Mouse (Mus musculus) MEL (cell line): ENCODE data around the gene AW822073. TPM values are rescaled to one million over a fixed set of nuclear protein-coding genes. Genes with fewer than 3 reads are reported as not detected.

Source experiments
- DNase-seq: peaks from one replicate; pipeline ENCODE4 v3.0.0; 2011; ENCODE audit warnings: low read depth, low spot score
- H3K27ac ChIP-seq: 2 replicates; pipeline ENCODE4 v1.5.1; 2012; ENCODE audit warnings: low read depth, mild to moderate bottlenecking, control low read depth, low read length, moderate library complexity; ENCODE audit not compliant: control insufficient read depth
- H3K27me3 ChIP-seq, 2 experiments: fragments of 150-350 bp in 1 of 2; sonication (generic) in 1 of 2; 2 replicates each; pipeline ENCODE4 v1.6.1; 2012; ENCODE audit warnings: low read length in 2 of 2, mild to moderate bottlenecking in 2 of 2, improper control_type of control experiment in 1 of 2, moderate library complexity in 1 of 2; ENCODE audit not compliant: insufficient read depth in 2 of 2, control insufficient read depth in 1 of 2
- H3K36me3 ChIP-seq, 2 experiments: 2 replicates each; pipeline ENCODE4 v1.6.1; 2012 to 2014; ENCODE audit warnings: low read length in 2 of 2, improper control_type of control experiment in 1 of 2, inconsistent platforms in 1 of 2, mild to moderate bottlenecking in 1 of 2; ENCODE audit not compliant: insufficient read depth in 2 of 2, control insufficient read depth in 1 of 2
- H3K4me1 ChIP-seq, 2 experiments: fragments of 150-350 bp in 1 of 2; sonication (generic) in 1 of 2; 2 replicates each; pipeline ENCODE4 v1.6.1; 2012; ENCODE audit warnings: low read length in 2 of 2, improper control_type of control experiment in 1 of 2, mild to moderate bottlenecking in 1 of 2; ENCODE audit not compliant: insufficient read depth in 2 of 2, control insufficient read depth in 1 of 2
- H3K4me3 ChIP-seq, 2 experiments: fragments of 150-350 bp in 1 of 2; sonication (generic) in 1 of 2; 2 replicates each; pipeline ENCODE4 v1.5.1; 2012; ENCODE audit warnings: low read depth in 2 of 2, low read length in 2 of 2, mild to moderate bottlenecking in 2 of 2, moderate library complexity in 2 of 2, control low read depth in 1 of 2, improper control_type of control experiment in 1 of 2; ENCODE audit not compliant: control insufficient read depth in 1 of 2, insufficient read depth in 1 of 2
- H3K79me2 ChIP-seq: 2 replicates; pipeline ENCODE4 v1.6.1; 2012; ENCODE audit warnings: mild to moderate bottlenecking, low read length, moderate library complexity; ENCODE audit not compliant: control insufficient read depth, poor library complexity, insufficient read depth
- H3K9ac ChIP-seq: 2 replicates; pipeline ENCODE4 v1.6.1; 2012; ENCODE audit warnings: low read depth, mild to moderate bottlenecking, control low read depth, low read length, moderate library complexity; ENCODE audit not compliant: control insufficient read depth, poor library complexity, severe bottlenecking
- H3K9me3 ChIP-seq: fragments of 150-350 bp; sonication (generic); replicated peaks from 2 replicates; pipeline ENCODE4 v1.6.1; 2012; ENCODE audit warnings: mild to moderate bottlenecking, low read length, improper control_type of control experiment, moderate library complexity; ENCODE audit not compliant: insufficient read depth
- CHD2 ChIP-seq: IDR thresholded peaks from 2 replicates; pipeline ENCODE4 v1.6.1; 2011; ENCODE audit warnings: low read length, improper control_type of control experiment
- CTCF ChIP-seq, 3 experiments: IDR thresholded peaks in 2 of 3; conservative IDR thresholded peaks in 1 of 3; 2 replicates each; pipeline ENCODE4 v1.5.1; 2011 to 2012; ENCODE audit warnings: low read length in 3 of 3, low read depth in 2 of 3, mild to moderate bottlenecking in 2 of 3, improper control_type of control experiment in 1 of 3, inconsistent platforms in 1 of 3, mixed read lengths in 1 of 3, moderate library complexity in 1 of 3; ENCODE audit not compliant: control insufficient read depth in 1 of 3, insufficient read depth in 1 of 3, poor library complexity in 1 of 3, severe bottlenecking in 1 of 3
- EP300 ChIP-seq, 2 experiments: IDR thresholded peaks; 2 replicates each; pipeline ENCODE4 v1.6.1; 2011; ENCODE audit warnings: improper control_type of control experiment in 2 of 2, low read length in 2 of 2, low read depth in 1 of 2, mild to moderate bottlenecking in 1 of 2
- JUND ChIP-seq: IDR thresholded peaks from 2 replicates; pipeline ENCODE4 v1.6.1; 2011; ENCODE audit warnings: low read depth, mild to moderate bottlenecking, improper control_type of control experiment, low read length
- KAT2A ChIP-seq: conservative IDR thresholded peaks from 2 replicates; pipeline ENCODE4 v1.6.1; 2012; ENCODE audit warnings: low read depth, low read length, improper control_type of control experiment, inconsistent platforms
- MAX ChIP-seq: IDR thresholded peaks from 2 replicates; pipeline ENCODE4 v1.6.1; 2011; ENCODE audit warnings: low read length, improper control_type of control experiment
- MEF2A ChIP-seq: IDR thresholded peaks from 2 replicates; pipeline ENCODE4 v1.6.1; 2014; ENCODE audit warnings: low read depth, mild to moderate bottlenecking, inconsistent platforms, low read length, improper control_type of control experiment; ENCODE audit not compliant: poor library complexity, insufficient replicate concordance, severe bottlenecking; ENCODE audit errors: extremely low read depth
- MYB ChIP-seq: IDR thresholded peaks from 2 replicates; pipeline ENCODE4 v1.6.1; 2011; ENCODE audit warnings: mild to moderate bottlenecking, low read depth, low read length, improper control_type of control experiment
- POLR2AphosphoS5 ChIP-seq: IDR thresholded peaks from 2 replicates; pipeline ENCODE4 v1.6.1; 2012; ENCODE audit warnings: low read depth, borderline replicate concordance, mild to moderate bottlenecking, inconsistent platforms, low read length, moderate library complexity, mixed read lengths
- SIN3A ChIP-seq: IDR thresholded peaks from 2 replicates; pipeline ENCODE4 v1.6.1; 2012; ENCODE audit warnings: low read length, improper control_type of control experiment, inconsistent platforms
- TAL1 ChIP-seq: IDR thresholded peaks from 2 replicates; pipeline ENCODE4 v1.6.1; 2012; ENCODE audit warnings: mild to moderate bottlenecking, inconsistent platforms, low read length, moderate library complexity, mixed read lengths
- UBTF ChIP-seq: IDR thresholded peaks from 2 replicates; pipeline ENCODE4 v1.6.1; 2012; ENCODE audit warnings: low read depth, mild to moderate bottlenecking, inconsistent platforms, low read length, improper control_type of control experiment, moderate library complexity, borderline replicate concordance; ENCODE audit not compliant: insufficient read depth
- USF1 ChIP-seq: IDR thresholded peaks from 2 replicates; pipeline ENCODE4 v1.6.1; 2014; ENCODE audit warnings: low read depth, mild to moderate bottlenecking, inconsistent platforms, low read length, improper control_type of control experiment, moderate library complexity
- ZC3H11A ChIP-seq: IDR thresholded peaks from 2 replicates; pipeline ENCODE4 v1.6.1; 2012; ENCODE audit warnings: low read depth, mild to moderate bottlenecking, inconsistent platforms, low read length, improper control_type of control experiment
- ZMIZ1 ChIP-seq: IDR thresholded peaks from 2 replicates; pipeline ENCODE4 v1.6.1; 2012; ENCODE audit warnings: low read depth, mild to moderate bottlenecking, inconsistent platforms, low read length, improper control_type of control experiment, moderate library complexity
- polyA plus RNA-seq, 2 experiments: library from polyadenylated mRNA; stranded (reverse) in 1 of 2; unstranded in 1 of 2; fragments of >175 nt in 1 of 2; fragments of >200 nt in 1 of 2; gene quantifications; 2 replicates each; pipeline versions ENCODE4 v1.2.1 to v1.2.4; 2012; ENCODE audit warnings: low replicate concordance in 2 of 2, low read depth in 1 of 2; ENCODE audit not compliant: insufficient read length in 2 of 2, insufficient read depth in 1 of 2, missing spikeins in 1 of 2
- total RNA-seq: library from RNA; depleted of rRNA; stranded (reverse); fragments of 300-350 nt; gene quantifications from 2 replicates; pipeline ENCODE4 v1.2.3, GENCODE M21; 2012

Gene AW822073
- total and polyA plus RNA-seq, 3 experiments: not detected

GRCm38 (mm10) chr10:58209710-58210467, 14.8 kb downstream of the AW822073 start:
- no peak for DNase-seq
- TF ChIP-seq ZC3H11A: no peak
- TF ChIP-seq ZMIZ1: no peak
- no peak for TF ChIP-seq MEF2A
- no peak for TF ChIP-seq POLR2AphosphoS5
- Histone ChIP-seq H3K4me3 (no peak overlapping the region), H3K36me3 (no peaks in the 10 kb centered on the region), H3K79me2 (no peaks in the 10 kb centered on the region), H3K9ac (no peak overlapping the region), H3K4me1 (no peaks in the 10 kb centered on the region), H3K27ac (no peak overlapping the region), H3K9me3 (no peaks in the 10 kb centered on the region), H3K27me3 (no peaks in the 10 kb centered on the region)

GRCm38 (mm10) chr10:58206639-58207404, 17.9 kb downstream of the AW822073 start:
- Histone ChIP-seq H3K9me3 (no peaks in the 10 kb centered on the region), H3K36me3 (no peaks in the 10 kb centered on the region), H3K9ac (no peak overlapping the region), H3K27ac (no peak overlapping the region), H3K27me3 (no peaks in the 10 kb centered on the region), H3K79me2 (no peaks in the 10 kb centered on the region), H3K4me1 (no peaks in the 10 kb centered on the region), H3K4me3 (no peak overlapping the region)
- DNase-seq: no peak
- TF ChIP-seq TAL1 (no peak), SIN3A (no peak), MAX (no peak), UBTF (no peak), EP300 (IDR thresholded peaks at IDR 0.05; ENCODE audit: low read depth in 1 of 2, low read length in 2 of 2) (no peak), USF1 (no peak), JUND (no peak), ZMIZ1 (no peak), CTCF (IDR thresholded peaks at IDR 0.05 in 2 of 3, conservative IDR thresholded peaks at IDR 0.05 in 1 of 3; ENCODE audit: control insufficient read depth in 1 of 3, insufficient read depth in 1 of 3, low read depth in 2 of 3, low read length in 3 of 3, poor library complexity in 1 of 3, severe bottlenecking in 1 of 3) (no peak), KAT2A (no peak), MYB (no peak), CHD2 (no peak)
